Mouse (Mus musculus) midbrain, embryonic 11.5 days (tissue): ENCODE results near the gene Shc3. TPM values are rescaled to one million over a fixed set of nuclear protein-coding genes. Genes with fewer than 3 reads are reported as not detected.
A peak's percentile ranks its signal among the peaks of the same experiment; 100 is the strongest.

Experiments
- ATAC-seq: fragments of 200-750 bp; cut with Nextera tagmentation; 2 replicates; pipeline ENCODE4 v1.8.0; 2017; ENCODE audit warnings: moderate TSS enrichment, moderate library complexity; ENCODE audit not compliant: low FRiP score
- DNase-seq: peaks from one replicate; pipeline ENCODE4 v3.0.0; 2015; ENCODE audit warnings: low spot score; ENCODE audit errors: missing footprints
- H3K27ac ChIP-seq: fragments of 300-500 bp; sonication (generic); 2 replicates; pipeline ENCODE4 v1.5.1; 2014; ENCODE audit warnings: low read depth, low read length
- H3K27me3 ChIP-seq: fragments of 300-500 bp; sonication (generic); 2 replicates; pipeline ENCODE4 v1.6.1; 2014; ENCODE audit warnings: mild to moderate bottlenecking, low read length, moderate library complexity, mixed read lengths; ENCODE audit not compliant: control insufficient read depth, insufficient read depth
- H3K36me3 ChIP-seq: fragments of 300-500 bp; sonication (generic); 2 replicates; pipeline ENCODE4 v1.6.1; 2014; ENCODE audit warnings: mild to moderate bottlenecking, low read length, moderate library complexity, mixed read lengths; ENCODE audit not compliant: control insufficient read depth, insufficient read depth
- H3K4me1 ChIP-seq: fragments of 300-500 bp; sonication (generic); 2 replicates; pipeline ENCODE4 v1.6.1; 2014; ENCODE audit warnings: low read length; ENCODE audit not compliant: control insufficient read depth, insufficient read depth
- H3K4me2 ChIP-seq: fragments of 300-500 bp; sonication (generic); 2 replicates; pipeline ENCODE4 v1.6.1; 2014; ENCODE audit warnings: mild to moderate bottlenecking, moderate library complexity
- H3K4me3 ChIP-seq: fragments of 300-500 bp; sonication (generic); 2 replicates; pipeline ENCODE4 v1.5.1; 2014; ENCODE audit warnings: low read depth, low read length
- H3K9ac ChIP-seq: fragments of 300-500 bp; sonication (generic); 2 replicates; pipeline ENCODE4 v1.6.1; 2014; ENCODE audit warnings: low read length
- H3K9me3 ChIP-seq: fragments of 300-500 bp; sonication (generic); 2 replicates; pipeline ENCODE4 v1.6.1; 2016; ENCODE audit warnings: low read length; ENCODE audit not compliant: control insufficient read depth
- WGBS: fragments of 180-500 bp; shearing (Covaris S2); extraction: QIAGEN DNeasy Blood & Tissue Kit; methylation state at CpG from one replicate; pipeline ENCODE4 v1.1.7; 2014; 5-methylcytosine and 5-hydroxymethylcytosine counted together
- polyA plus RNA-seq: library from polyadenylated mRNA; unstranded; fragments of >200 nt; fragmentation: Nextera tagmentation; extraction: Ambion mirVana; gene quantifications from 2 replicates; pipeline ENCODE4 v1.2.1, GENCODE M21; 2014

Gene Shc3
- 4.5 and 5.7 TPM in 2 replicates for polyA plus RNA-seq

- H3K27me3 ChIP-seq, result peaks cover 29% of the 10 kb centered on the region
- WGBS, result under 1% methylated on average over 36 of the region's 36 CpGs
- H3K4me1 ChIP-seq, result peaks cover 35% of the 10 kb centered on the region
- peak within 1 kb of the TSS; percentile 61 for H3K4me3 ChIP-seq
- no peaks in the 10 kb centered on the region for H3K36me3 ChIP-seq
- ATAC-seq (peak; percentile 92), DNase-seq (peak; percentile 96)
- H3K9me3 ChIP-seq, result no peaks in the 10 kb centered on the region
- peak within 1 kb of the TSS; percentile 91 for H3K27ac ChIP-seq
- H3K9ac ChIP-seq, result peak within 1 kb of the TSS; percentile 60
- H3K4me2 ChIP-seq, result peak within 1 kb of the TSS; percentile 97
Observed at GRCm38 (mm10) chr13:51568911-51569684, at the start of gene Shc3. TSS of gene Shc3 (minus strand) at chr13:51569419.

DNA sequence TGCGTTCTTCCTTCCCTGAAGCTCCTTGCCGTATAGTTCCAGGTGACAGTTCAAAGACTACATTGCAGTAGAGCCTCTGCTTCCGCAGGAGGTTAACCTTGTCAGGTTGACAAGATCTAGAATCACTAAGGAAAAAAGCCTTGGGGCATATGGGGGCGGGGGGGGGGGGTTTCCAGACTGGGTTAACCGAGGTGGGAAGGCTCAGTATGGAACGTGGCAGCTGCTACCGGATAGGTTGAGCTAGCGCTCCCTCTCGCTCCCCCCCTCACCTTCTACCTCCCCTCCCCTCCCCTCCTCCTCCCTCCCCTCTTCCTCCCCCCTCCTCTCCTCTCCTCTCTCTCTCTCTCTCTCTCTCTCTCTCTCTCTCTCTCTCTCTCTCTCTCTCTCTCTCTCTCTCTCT is 49.4 kb upstream of the Shc3 start:
- peaks cover 4% of the 10 kb centered on the region; the same call in 1 of the 2 replicates for H3K4me1 ChIP-seq
- H3K4me2 ChIP-seq, result no peak overlapping the region
- H3K4me3 ChIP-seq, result no peak overlapping the region
- H3K9ac ChIP-seq, result no peak overlapping the region
- no peaks in the 10 kb centered on the region for H3K9me3 ChIP-seq
- no peak overlapping the region for H3K27ac ChIP-seq
- H3K36me3 ChIP-seq, result no peaks in the 10 kb centered on the region
- H3K27me3 ChIP-seq, result no peaks in the 10 kb centered on the region
- DNase-seq, result no peak
- WGBS, result 35% methylated on average over 9 of the region's 9 CpGs
- no peak for ATAC-seq

- H3K27ac ChIP-seq, result no peak overlapping the region
- H3K9me3 ChIP-seq, result no peaks in the 10 kb centered on the region
- no peak overlapping the region for H3K9ac ChIP-seq
- DNase-seq, result peak; percentile 98
- no peaks in the 10 kb centered on the region for H3K27me3 ChIP-seq
- ATAC-seq, result peak; percentile 68
- H3K36me3 ChIP-seq, result no peaks in the 10 kb centered on the region
- H3K4me2 ChIP-seq, result no peak overlapping the region
- no peak overlapping the region for H3K4me3 ChIP-seq
- H3K4me1 ChIP-seq, result peaks cover 4% of the 10 kb centered on the region; the same call in 1 of the 2 replicates
- WGBS, result 18% methylated on average over 6 of the region's 6 CpGs
Observed at GRCm38 (mm10) chr13:51617861-51618260, 48.6 kb upstream of the Shc3 start.

DNA sequence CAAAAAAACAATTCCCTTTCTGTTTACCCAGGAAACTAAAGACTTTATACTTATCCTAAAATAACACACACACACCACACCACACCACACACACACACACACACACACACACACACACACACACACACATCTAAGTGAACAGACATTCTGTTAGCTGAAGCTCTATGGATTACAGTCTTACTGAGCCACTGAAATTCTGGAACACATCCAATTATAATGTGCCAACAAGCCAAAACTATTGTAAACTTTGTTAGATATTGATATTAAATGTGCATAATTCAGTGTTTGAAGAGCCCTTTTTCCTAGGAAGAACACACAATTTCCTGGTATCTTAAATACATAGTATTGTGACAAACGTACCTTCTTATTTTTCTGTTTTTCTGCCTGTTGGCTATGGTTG is 48.1 kb upstream of the Shc3 start:
- H3K27me3 ChIP-seq, result no peaks in the 10 kb centered on the region
- ATAC-seq (no peak), DNase-seq (no peak)
- no peaks in the 10 kb centered on the region for H3K36me3 ChIP-seq
- no peak overlapping the region for H3K27ac ChIP-seq
- no peak overlapping the region for H3K9ac ChIP-seq
- 61% methylated on average over 1 of the region's 1 CpGs for WGBS
- H3K4me3 ChIP-seq, result no peak overlapping the region
- H3K4me1 ChIP-seq, result peaks cover 4% of the 10 kb centered on the region; the same call in 1 of the 2 replicates
- no peaks in the 10 kb centered on the region for H3K9me3 ChIP-seq
- H3K4me2 ChIP-seq, result no peak overlapping the region

DNA sequence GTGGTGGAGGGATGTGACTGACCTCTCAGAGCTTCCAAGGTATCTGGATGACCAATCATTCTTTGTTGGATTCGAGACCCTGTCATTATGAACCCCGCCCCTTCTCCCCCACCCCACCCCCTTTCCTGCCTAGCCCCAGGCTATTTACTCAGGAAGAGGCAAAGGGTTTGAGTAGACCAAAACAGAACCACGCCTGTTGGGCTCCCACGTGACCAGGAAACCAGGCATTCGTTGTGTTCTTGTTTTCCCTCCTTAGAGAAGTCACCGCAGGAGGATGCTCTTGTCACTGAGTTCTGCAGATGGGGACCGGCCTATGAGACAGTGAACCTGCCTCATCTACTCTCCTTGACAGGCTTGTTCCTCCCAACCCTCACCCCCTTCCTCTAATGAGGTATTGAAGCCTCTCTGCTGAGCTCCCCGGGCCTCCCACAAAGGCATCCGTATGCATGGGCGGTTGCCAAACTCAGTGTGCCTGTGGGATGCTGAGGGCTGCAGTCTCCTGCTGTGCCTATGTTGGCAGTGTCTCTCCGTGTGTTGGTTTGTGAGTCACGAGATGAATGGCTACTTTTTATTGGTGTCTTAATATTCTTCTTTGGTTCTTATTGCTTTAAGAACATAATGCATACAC is 47.3 kb upstream of the Shc3 start:
- Histone ChIP-seq H3K4me2 (no peak overlapping the region), H3K27me3 (no peaks in the 10 kb centered on the region), H3K4me3 (no peak overlapping the region), H3K27ac (no peak overlapping the region), H3K9ac (no peak overlapping the region), H3K9me3 (no peaks in the 10 kb centered on the region), H3K4me1 (peaks cover 4% of the 10 kb centered on the region; the same call in 1 of the 2 replicates), H3K36me3 (no peaks in the 10 kb centered on the region)
- 16% methylated on average over 12 of the region's 12 CpGs for WGBS
- ATAC-seq (peak; percentile 30; the same call in 1 of the 2 replicates), DNase-seq (no peak)

- H3K9ac ChIP-seq, result no peak overlapping the region
- H3K4me1 ChIP-seq, result peaks cover 4% of the 10 kb centered on the region; the same call in 1 of the 2 replicates
- DNase-seq (no peak), ATAC-seq (no peak)
- 69% methylated on average over 10 of the region's 10 CpGs for WGBS
- no peaks in the 10 kb centered on the region for H3K9me3 ChIP-seq
- no peaks in the 10 kb centered on the region for H3K27me3 ChIP-seq
- H3K4me2 ChIP-seq, result no peak overlapping the region
- no peak overlapping the region for H3K27ac ChIP-seq
- no peaks in the 10 kb centered on the region for H3K36me3 ChIP-seq
- no peak overlapping the region for H3K4me3 ChIP-seq
Observed at GRCm38 (mm10) chr13:51615815-51616214, 46.6 kb upstream of the Shc3 start.

- H3K4me1 ChIP-seq, result no peaks in the 10 kb centered on the region
- WGBS, result 53% methylated on average over 5 of the region's 5 CpGs
- no peak overlapping the region for H3K9ac ChIP-seq
- ATAC-seq (no peak), DNase-seq (no peak)
- H3K27me3 ChIP-seq, result no peaks in the 10 kb centered on the region
- H3K9me3 ChIP-seq, result no peaks in the 10 kb centered on the region
- H3K4me2 ChIP-seq, result no peak overlapping the region
- H3K4me3 ChIP-seq, result no peak overlapping the region
- no peak overlapping the region for H3K27ac ChIP-seq
- H3K36me3 ChIP-seq, result no peaks in the 10 kb centered on the region
Observed at GRCm38 (mm10) chr13:51611500-51611899, 42.3 kb upstream of the Shc3 start.

DNA sequence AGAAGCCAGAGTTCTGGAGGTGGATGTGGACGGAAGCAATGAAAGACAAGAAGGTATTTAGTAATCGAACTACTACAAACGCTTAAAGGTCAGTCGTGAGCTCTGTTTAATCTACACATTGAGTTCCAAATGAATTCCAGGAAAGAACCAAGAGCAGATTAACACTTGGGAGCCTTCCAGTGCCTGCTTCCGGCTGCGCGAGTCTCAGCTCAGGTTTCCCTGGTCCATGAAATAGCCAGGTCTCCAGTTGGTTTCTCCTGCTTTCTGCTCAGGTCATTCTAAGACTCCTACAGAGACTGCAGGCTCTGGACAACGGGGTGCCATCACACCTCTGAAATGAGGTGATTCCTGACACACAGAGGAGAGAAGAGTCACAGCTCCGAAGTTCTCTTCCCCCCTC is 41.8 kb upstream of the Shc3 start:
- DNase-seq (no peak), ATAC-seq (no peak)
- Histone ChIP-seq H3K36me3 (no peaks in the 10 kb centered on the region), H3K4me2 (no peak overlapping the region), H3K9ac (no peak overlapping the region), H3K27me3 (no peaks in the 10 kb centered on the region), H3K27ac (no peak overlapping the region), H3K4me3 (no peak overlapping the region), H3K4me1 (no peaks in the 10 kb centered on the region), H3K9me3 (no peaks in the 10 kb centered on the region)
- 29% methylated on average over 9 of the region's 9 CpGs for WGBS

GRCm38 (mm10) chr13:51609231-51609630 is 40.0 kb upstream of the Shc3 start:
- 95% methylated on average over 4 of the region's 7 CpGs for WGBS
- H3K36me3 ChIP-seq, result no peaks in the 10 kb centered on the region
- no peaks in the 10 kb centered on the region for H3K4me1 ChIP-seq
- H3K4me2 ChIP-seq, result no peak overlapping the region
- no peak overlapping the region for H3K9ac ChIP-seq
- H3K27me3 ChIP-seq, result no peaks in the 10 kb centered on the region
- DNase-seq (no peak), ATAC-seq (no peak)
- H3K27ac ChIP-seq, result no peak overlapping the region
- no peaks in the 10 kb centered on the region for H3K9me3 ChIP-seq
- no peak overlapping the region for H3K4me3 ChIP-seq
